Mouse (Mus musculus): ENCODE data around the gene Gm4791.

Gene Gm4791

GRCm38 (mm10) chr9:46998338-46998791, at the start of gene Gm4791:
Gm4791 (plus strand) TSS chr9:46998741.
- peak; percentile 9 for DNase-seq (ENCODE audit: low spot score)

DNA sequence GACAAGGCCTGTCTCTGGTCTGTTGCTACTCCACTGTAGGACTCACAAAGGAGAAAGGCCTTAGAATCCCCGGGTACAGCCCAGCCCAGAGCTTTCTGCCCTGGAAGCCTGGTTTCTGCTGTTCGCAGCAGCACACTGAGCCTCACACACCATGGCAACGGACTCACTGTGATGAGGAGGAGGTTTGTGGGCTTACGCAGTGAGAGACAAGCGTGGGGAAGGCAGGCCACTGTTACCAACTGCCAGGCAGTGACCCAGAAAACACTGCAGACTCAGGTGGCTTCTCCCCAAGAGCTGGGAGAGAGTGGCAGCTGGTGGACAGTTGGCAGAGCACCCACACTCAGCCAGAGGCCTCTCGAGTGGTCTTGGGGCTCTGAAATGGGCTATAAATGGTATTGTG, 42.3 kb upstream of the Gm4791 start:
- no peak for DNase-seq (ENCODE audit: low spot score)

DNA sequence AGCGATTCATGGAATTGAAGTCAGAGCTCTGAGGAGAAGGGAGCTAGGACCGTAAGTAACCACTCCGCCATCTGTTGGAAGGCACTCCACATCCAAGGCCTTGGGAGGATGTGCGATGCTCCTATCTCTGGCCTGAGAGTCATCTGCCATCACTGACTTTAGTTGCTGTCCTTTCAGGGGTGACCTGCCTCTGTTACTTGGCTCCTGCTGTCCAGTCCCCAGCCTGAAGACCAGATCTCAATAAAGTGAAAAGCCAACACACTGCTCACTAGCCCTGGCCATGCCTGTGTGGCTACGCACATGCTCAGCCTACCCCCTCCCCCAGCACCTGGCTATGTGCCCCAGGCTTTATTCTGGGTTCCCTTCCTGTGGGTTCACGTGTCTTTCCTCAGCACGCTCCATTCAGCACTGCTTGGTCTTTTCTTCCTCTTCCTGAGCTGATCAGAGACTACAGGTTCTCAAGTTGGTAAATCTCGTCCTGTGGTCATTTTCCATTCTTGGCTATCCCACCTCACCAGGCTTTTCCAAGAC, 41.1 kb upstream of the Gm4791 start:
- DNase-seq (ENCODE audit: low spot score) = no peak

- no peak for DNase-seq (ENCODE audit: low spot score)
These were observed 32.5 kb upstream of the Gm4791 start for GRCm38 (mm10) chr9:46966028-46966427.

- DNase-seq (ENCODE audit: low spot score) = no peak
These were observed 29.6 kb upstream of the Gm4791 start for GRCm38 (mm10) chr9:46968970-46969369.

- no peak for DNase-seq (ENCODE audit: low spot score)
These were observed 29.1 kb upstream of the Gm4791 start for GRCm38 (mm10) chr9:46969406-46969805.

DNA sequence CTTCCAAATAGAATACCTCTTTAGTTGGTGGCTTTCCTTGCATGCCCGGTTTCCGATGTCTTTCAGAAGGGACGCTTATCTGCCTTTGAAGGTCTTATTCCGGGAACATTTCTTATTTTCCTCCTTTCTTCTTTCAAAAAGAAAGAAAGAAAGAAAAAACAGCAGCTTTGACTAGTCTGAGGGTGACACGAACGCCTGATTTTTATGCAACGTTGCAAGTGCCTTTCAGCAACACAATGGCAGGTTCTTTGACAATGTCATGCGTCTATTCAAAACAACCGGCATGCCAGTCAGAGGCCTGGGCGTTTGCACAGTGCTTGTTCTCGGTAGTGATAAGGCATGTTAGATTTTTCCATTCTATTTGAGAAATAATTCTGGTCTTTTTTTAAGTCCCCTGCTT, 19.7 kb upstream of the Gm4791 start:
- DNase-seq (ENCODE audit: low spot score) = no peak

GRCm38 (mm10) chr9:46980111-46980510, 18.4 kb upstream of the Gm4791 start:
- peak; percentile 1 for DNase-seq (ENCODE audit: low spot score)

- no peak for DNase-seq (ENCODE audit: low spot score)
These were observed 15.1 kb upstream of the Gm4791 start for GRCm38 (mm10) chr9:46983471-46983870.

- DNase-seq (ENCODE audit: low spot score) = no peak
These were observed 43.0 kb downstream of the Gm4791 start for GRCm38 (mm10) chr9:47041569-47041968.

All from yolk sac, embryonic 10.5 days (tissue).